Mouse (Mus musculus) stomach, embryonic 16.5 days (tissue): ENCODE measurements around the gene 2200002D01Rik. TPM values are rescaled to one million over a fixed set of nuclear protein-coding genes. Genes with fewer than 3 reads are reported as not detected.

Experiments used
- ATAC-seq: fragments of 200-750 bp; cut with Nextera tagmentation; 2 replicates; pipeline ENCODE4 v1.8.0; 2017; ENCODE audit warnings: moderate number of reproducible peaks, moderate TSS enrichment; ENCODE audit not compliant: insufficient read depth, low FRiP score
- H3K27ac ChIP-seq: fragments of 300-500 bp; sonication (generic); 2 replicates; pipeline ENCODE4 v1.5.1; 2014; ENCODE audit warnings: low read length
- H3K27me3 ChIP-seq: fragments of 300-500 bp; sonication (generic); 2 replicates; pipeline ENCODE4 v1.6.1; 2014; ENCODE audit warnings: low read length, control low read depth, mixed read lengths; ENCODE audit not compliant: control insufficient read depth, insufficient read depth
- H3K36me3 ChIP-seq: fragments of 300-500 bp; sonication (generic); 2 replicates; pipeline ENCODE4 v1.6.1; 2014; ENCODE audit warnings: low read length; ENCODE audit not compliant: control insufficient read depth, insufficient read depth
- H3K4me1 ChIP-seq: fragments of 300-500 bp; sonication (generic); 2 replicates; pipeline ENCODE4 v1.6.1; 2014; ENCODE audit warnings: low read length, control low read depth, mixed read lengths; ENCODE audit not compliant: control insufficient read depth, insufficient read depth
- H3K4me2 ChIP-seq: fragments of 300-500 bp; sonication (generic); 2 replicates; pipeline ENCODE4 v1.6.1; 2014; ENCODE audit warnings: low read depth, low read length, mixed read lengths
- H3K4me3 ChIP-seq: fragments of 300-500 bp; sonication (generic); replicated peaks from 2 replicates; pipeline ENCODE4 v1.5.1; 2014; ENCODE audit warnings: mild to moderate bottlenecking, low read length
- H3K9ac ChIP-seq: fragments of 300-500 bp; sonication (generic); 2 replicates; pipeline ENCODE4 v1.6.1; 2014; ENCODE audit warnings: low read length
- H3K9me3 ChIP-seq: fragments of 300-500 bp; sonication (generic); replicated peaks from 2 replicates; pipeline ENCODE4 v1.6.1; 2016; ENCODE audit warnings: low read length, control low read depth; ENCODE audit not compliant: control insufficient read depth
- WGBS: fragments of 180-500 bp; shearing (Covaris S2); extraction: QIAGEN DNeasy Blood & Tissue Kit; methylation state at CpG from one replicate; pipeline ENCODE4 v1.1.7; 2014; 5-methylcytosine and 5-hydroxymethylcytosine counted together
- polyA plus RNA-seq: library from polyadenylated mRNA; unstranded; fragments of >200 nt; fragmentation: Nextera tagmentation; extraction: Ambion mirVana; gene quantifications from 2 replicates; pipeline ENCODE4 v1.2.1, GENCODE M21; 2015

Gene 2200002D01Rik
- polyA plus RNA-seq, 1 experiment from 2014 or later, result 80.2 TPM

- H3K9ac ChIP-seq, result no peak overlapping the region
These were observed 13.6 kb downstream of the 2200002D01Rik start for GRCm38 (mm10) chr7:29234661-29235060.

GRCm38 (mm10) chr7:29233745-29234144, 14.5 kb downstream of the 2200002D01Rik start:
- H3K36me3 ChIP-seq, result no peaks in the 10 kb centered on the region
- H3K4me1 ChIP-seq, result no peaks in the 10 kb centered on the region; the same call in 1 of the 2 replicates
- H3K27ac ChIP-seq, result no peak overlapping the region
- no peak overlapping the region for H3K9ac ChIP-seq
- H3K4me3 ChIP-seq, result no peak overlapping the region
- 0 out of 2 replicates have a peak, but pooled peaks cover 4% of the 10 kb centered on the region for H3K9me3 ChIP-seq
- 40% methylated on average over 6 of the region's 6 CpGs for WGBS
- no peak overlapping the region for H3K4me2 ChIP-seq
- no peak for ATAC-seq
- no peaks in the 10 kb centered on the region for H3K27me3 ChIP-seq

More at GRCm38 (mm10) chr7:29234661-29235060, 13.6 kb downstream of the 2200002D01Rik start:
- Histone ChIP-seq H3K4me2 (no peak overlapping the region), H3K9me3 (0 out of 2 replicates have a peak, but pooled peaks cover 4% of the 10 kb centered on the region), H3K36me3 (no peaks in the 10 kb centered on the region), H3K4me1 (peaks cover 6% of the 10 kb centered on the region; the same call in 1 of the 2 replicates), H3K4me3 (no peak overlapping the region), H3K27me3 (no peaks in the 10 kb centered on the region), H3K27ac (no peak overlapping the region)
- WGBS, result 82% methylated on average over 5 of the region's 5 CpGs
- no peak for ATAC-seq

DNA sequence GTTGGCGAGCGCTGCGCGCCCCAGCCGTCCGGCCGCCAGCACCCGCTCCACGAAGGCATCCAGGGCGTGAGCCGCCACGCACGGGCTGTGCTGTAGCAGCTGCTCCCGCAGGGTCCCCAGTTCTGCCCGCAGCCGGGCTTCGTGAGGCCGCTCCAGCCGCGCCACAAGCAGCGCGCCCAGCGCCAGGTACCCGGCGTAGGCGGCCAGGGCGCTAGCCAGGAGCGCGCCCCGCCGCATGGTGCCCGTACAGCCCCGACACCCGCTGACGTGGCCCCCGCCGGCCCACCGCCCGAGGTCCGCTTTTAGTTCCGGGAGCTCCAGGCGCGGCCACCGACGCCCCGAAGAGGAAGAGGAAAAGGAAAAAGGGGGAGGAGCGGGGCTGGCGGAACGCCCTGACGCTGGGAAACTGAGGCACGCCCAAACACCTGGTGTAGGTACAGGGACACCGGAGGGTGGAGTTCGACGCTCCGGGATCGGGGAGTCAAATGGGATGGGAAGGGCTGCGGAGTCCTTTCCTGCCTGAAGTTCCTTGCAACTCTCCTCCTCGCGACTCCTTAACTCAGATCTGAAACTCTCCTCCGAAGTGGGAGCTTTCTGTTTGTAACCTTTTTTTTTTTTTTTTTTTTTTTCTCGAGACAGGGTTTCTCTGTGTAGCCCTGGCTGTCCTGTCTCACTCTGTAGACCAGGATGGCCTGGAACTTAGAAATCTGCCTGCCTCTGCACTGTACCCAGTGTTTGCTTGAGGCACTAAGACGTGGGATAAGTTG, 15.8 kb downstream of the 2200002D01Rik start, which contains the start of gene Kcnk6:
Gene Kcnk6, minus strand, starts transcription at position 269 of the 767 bp plus-strand sequence.
- Histone ChIP-seq H3K4me3 (peak within 1 kb of the TSS; percentile 64), H3K9me3 (0 out of 2 replicates have a peak, but pooled peaks cover 4% of the 10 kb centered on the region), H3K4me2 (peak within 1 kb of the TSS; percentile 96), H3K27ac (no peak within 1 kb of the TSS; the same call in 1 of the 2 replicates), H3K9ac (peak within 1 kb of the TSS; percentile 89), H3K36me3 (no peaks in the 10 kb centered on the region), H3K4me1 (no peaks in the 10 kb centered on the region; the same call in 1 of the 2 replicates), H3K27me3 (no peaks in the 10 kb centered on the region)
- WGBS, result 1% methylated on average over 62 of the region's 62 CpGs
- peak; percentile 54 for ATAC-seq

DNA sequence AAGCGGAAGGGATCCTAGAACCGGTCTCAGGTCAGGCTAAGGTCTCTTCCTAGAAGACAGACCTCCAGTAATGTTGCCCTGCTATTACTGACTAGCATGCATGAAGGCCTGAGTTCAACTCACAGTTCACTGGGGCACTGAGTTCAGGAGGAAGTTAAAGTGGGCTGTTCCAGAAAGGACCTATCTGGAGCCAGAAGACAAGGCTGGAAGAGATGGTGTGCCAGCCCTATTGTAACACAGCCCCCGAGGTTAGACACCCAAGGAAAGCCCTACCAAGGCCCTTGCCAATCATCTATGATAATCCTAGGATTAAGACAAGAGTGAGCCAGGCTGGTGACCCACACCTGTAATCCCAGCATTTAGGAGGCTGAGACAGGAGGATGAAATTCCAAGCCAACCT, 16.7 kb downstream of the 2200002D01Rik start:
- Histone ChIP-seq H3K4me2 (peak overlapping the region; percentile 96), H3K4me3 (peak overlapping the region; percentile 64), H3K27ac (no peak overlapping the region), H3K36me3 (no peaks in the 10 kb centered on the region), H3K27me3 (no peaks in the 10 kb centered on the region), H3K9ac (no peak overlapping the region), H3K9me3 (0 out of 2 replicates have a peak, but pooled peaks cover 4% of the 10 kb centered on the region), H3K4me1 (no peaks in the 10 kb centered on the region; the same call in 1 of the 2 replicates)
- no peak for ATAC-seq
- 50% methylated on average over 3 of the region's 3 CpGs for WGBS

DNA sequence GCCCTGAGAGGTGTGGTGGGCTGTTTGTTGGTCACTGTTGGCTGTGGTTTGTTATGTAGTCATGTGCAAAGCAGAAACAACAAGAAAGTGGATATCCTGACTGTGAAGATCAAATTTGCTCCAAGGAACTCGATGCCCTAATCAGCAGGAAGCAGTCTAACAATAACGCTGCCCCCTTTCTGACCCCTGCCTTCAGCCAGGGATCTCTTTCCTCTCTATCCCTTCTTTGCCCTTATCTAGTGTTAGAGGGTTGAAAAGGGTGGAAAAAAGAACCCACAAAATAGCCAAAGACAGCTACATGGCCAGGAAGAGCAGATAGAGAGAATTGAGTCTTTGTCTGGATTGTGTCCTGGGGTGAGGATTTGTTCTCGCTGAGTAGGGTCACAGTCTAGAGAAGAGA, 17.7 kb downstream of the 2200002D01Rik start:
- Histone ChIP-seq H3K4me2 (no peak overlapping the region), H3K36me3 (no peaks in the 10 kb centered on the region), H3K4me1 (no peaks in the 10 kb centered on the region; the same call in 1 of the 2 replicates), H3K27ac (no peak overlapping the region), H3K9ac (no peak overlapping the region), H3K4me3 (no peak overlapping the region), H3K27me3 (no peaks in the 10 kb centered on the region), H3K9me3 (0 out of 2 replicates have a peak, but pooled peaks cover 4% of the 10 kb centered on the region)
- no peak for ATAC-seq
- 43% methylated on average over 3 of the region's 3 CpGs for WGBS

DNA sequence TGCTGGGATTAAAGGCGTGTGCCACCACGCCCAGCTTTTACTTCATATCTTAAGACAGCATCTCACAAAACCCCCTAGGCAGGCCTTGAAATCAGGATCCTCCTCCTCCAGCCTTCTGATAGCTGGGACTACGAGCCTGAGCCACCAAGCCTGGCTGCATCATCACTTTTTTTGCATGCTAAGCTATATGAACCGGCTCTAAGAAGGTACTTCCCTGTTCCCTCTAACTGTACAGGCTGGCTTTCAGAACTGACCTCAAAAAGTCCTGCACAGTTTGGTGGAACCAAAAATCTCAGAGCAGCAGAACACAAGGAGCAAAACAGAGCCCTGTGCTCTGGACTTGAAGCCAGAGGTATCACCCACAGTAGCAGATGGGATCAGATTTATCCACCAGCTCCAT, 20.1 kb downstream of the 2200002D01Rik start:
- ATAC-seq, result no peak
- 71% methylated on average over 4 of the region's 4 CpGs for WGBS
- Histone ChIP-seq H3K4me1 (no peaks in the 10 kb centered on the region), H3K9me3 (no peaks in the 10 kb centered on the region), H3K4me3 (no peak overlapping the region), H3K9ac (no peak overlapping the region), H3K4me2 (no peak overlapping the region), H3K27me3 (no peaks in the 10 kb centered on the region), H3K36me3 (no peaks in the 10 kb centered on the region), H3K27ac (no peak overlapping the region)

- ATAC-seq, result no peak
- H3K4me1 ChIP-seq, result no peaks in the 10 kb centered on the region
- no peak overlapping the region for H3K27ac ChIP-seq
- H3K27me3 ChIP-seq, result no peaks in the 10 kb centered on the region
- WGBS, result 73% methylated on average over 13 of the region's 13 CpGs
- no peak overlapping the region for H3K4me3 ChIP-seq
- H3K9me3 ChIP-seq, result no peaks in the 10 kb centered on the region
- H3K9ac ChIP-seq, result no peak overlapping the region
- no peaks in the 10 kb centered on the region for H3K36me3 ChIP-seq
- no peak overlapping the region for H3K4me2 ChIP-seq
These were observed 22.7 kb downstream of the 2200002D01Rik start for GRCm38 (mm10) chr7:29225520-29225919.

DNA sequence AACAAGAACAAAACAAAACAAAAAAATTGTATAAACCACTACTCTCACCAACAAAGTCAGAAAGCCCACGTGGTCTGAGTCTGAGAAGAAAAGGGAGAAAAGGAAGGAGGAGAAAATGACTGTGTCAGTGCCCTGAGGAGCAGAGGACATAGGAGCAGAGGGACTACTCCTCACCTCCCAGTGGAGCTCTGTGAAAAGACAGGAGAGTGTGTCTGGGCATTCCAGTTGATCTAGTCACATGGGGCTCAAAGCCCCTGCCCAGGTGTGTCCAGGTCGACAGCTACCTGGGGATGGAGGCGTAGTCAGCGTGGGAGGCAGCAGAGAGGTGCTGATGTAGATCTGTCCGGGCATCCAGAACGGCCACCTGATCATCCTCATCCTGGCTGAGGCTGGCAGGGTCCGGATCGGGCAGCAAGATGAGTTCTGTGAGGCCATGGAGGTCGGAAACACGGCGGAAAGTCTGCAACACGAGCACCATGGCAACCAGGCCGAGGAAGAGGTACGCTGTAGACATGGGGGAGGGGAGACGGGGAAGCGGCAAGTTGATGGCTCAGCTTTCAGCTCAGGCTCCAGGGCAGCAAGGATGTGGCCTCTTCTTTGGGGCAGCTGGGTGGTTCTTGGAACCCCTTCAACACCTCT, 23.4 kb downstream of the 2200002D01Rik start:
- H3K4me3 ChIP-seq, result no peak overlapping the region
- H3K9ac ChIP-seq, result no peak overlapping the region
- no peaks in the 10 kb centered on the region for H3K4me1 ChIP-seq
- no peaks in the 10 kb centered on the region for H3K36me3 ChIP-seq
- no peak overlapping the region for H3K4me2 ChIP-seq
- 18% methylated on average over 16 of the region's 16 CpGs for WGBS
- no peaks in the 10 kb centered on the region for H3K27me3 ChIP-seq
- H3K27ac ChIP-seq, result no peak overlapping the region
- ATAC-seq, result no peak
- H3K9me3 ChIP-seq, result peaks cover 1% of the 10 kb centered on the region

DNA sequence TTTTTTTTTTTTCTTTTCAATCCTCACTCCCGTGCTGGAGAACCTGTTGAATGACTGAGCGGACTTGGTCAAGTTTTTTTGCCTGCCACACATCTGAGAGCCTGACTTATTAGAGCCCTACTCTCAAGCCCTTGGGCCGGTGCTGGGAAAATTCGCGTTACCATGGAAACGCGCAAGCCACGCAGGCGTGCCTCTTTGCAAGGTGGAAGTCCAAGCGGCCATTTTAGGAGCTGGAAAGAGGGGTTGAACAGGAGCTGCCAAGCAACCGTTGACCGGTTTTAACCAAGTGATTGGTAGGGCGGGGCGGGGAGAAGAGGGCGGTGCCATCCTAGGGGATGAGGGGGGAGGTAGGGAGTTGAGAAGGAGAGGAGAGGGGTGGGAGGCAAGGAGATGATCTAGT, 33.4 kb downstream of the 2200002D01Rik start:
- 49% methylated on average over 15 of the region's 15 CpGs for WGBS

More for the DNA sequence above, 33.4 kb downstream of the 2200002D01Rik start:
- Histone ChIP-seq H3K9ac (no peak overlapping the region), H3K4me2 (no peak overlapping the region), H3K36me3 (no peaks in the 10 kb centered on the region), H3K27ac (no peak overlapping the region), H3K4me1 (peaks cover 5% of the 10 kb centered on the region; the same call in 1 of the 2 replicates), H3K27me3 (no peaks in the 10 kb centered on the region), H3K4me3 (no peak overlapping the region), H3K9me3 (peaks cover 14% of the 10 kb centered on the region)
- ATAC-seq, result no peak
